Mouse (Mus musculus) ZHBTc4 (cell line): ENCODE measurements around the gene Drc1.

Source experiments
- DNase-seq: peaks from one replicate; pipeline ENCODE4 v3.0.0-alpha.2; 2011; ENCODE audit warnings: low read depth, low spot score

The Drc1 gene

DNA sequence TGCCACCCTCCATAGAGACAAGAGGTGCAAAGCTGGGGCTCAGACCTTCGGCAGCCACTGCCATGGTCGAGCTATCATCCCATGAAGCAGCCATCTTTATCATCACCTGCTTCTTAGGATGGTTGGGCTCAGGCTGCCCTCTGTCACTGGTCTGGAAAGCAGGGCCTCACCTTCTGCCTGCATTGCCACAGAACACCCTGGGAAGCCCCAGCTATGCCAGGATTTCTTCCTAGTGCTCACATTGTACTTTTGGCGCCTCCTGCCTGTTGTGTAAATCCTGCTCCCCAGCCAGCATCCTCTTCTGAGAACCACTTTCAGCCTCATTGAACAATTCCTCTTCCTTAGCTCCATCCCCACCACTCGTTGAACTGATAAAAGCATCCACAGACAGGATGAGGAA is 134.7 kb downstream of the Drc1 start:
- no peak for DNase-seq
